In the genomic region with DNA sequence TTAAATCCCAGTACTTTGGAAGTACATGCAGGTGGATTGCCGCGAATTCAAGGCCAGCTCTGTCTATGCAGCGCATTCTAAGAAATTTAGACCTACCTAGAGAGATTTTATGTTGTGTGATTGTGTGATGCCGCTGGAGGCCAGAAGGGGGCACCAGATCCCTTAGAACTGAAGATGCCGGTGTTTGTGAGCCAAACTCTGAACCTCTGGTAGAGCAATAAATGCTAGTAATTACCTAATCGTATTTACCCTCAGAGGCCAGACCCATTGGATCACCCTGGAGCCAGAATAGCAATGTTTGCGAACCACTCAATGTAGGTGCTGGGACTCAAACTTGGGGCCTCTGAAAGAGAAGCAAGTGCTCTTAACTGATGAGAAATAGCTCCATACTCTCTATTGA, we compare ENCODE assay signal across 9 mouse cellular contexts. TPM values are rescaled to one million over a fixed set of nuclear protein-coding genes. Genes with fewer than 3 reads are reported as not detected.
DNase-seq lines count a peak whose midpoint lies in the region; ATAC-seq and TF ChIP-seq lines count a peak whose summit lies in the region.
"Had no signal": no experiment of that assay in that cellular context is flagged by ENCODE, and none has a peak within 500 bp of the region (broad histone marks: within the 10 kb centered on the region; RNA-seq: fewer than 3 reads in every experiment).

No protein-coding gene starts in this region.

- no peak overlapping the region for H3K4me2 ChIP-seq in heart, embryonic 12.5 days
- H3K4me2 ChIP-seq in midbrain, postnatal 0 days (ENCODE audit: low read depth, low read length, poor library complexity, severe bottlenecking), result no peak overlapping the region
- H3K4me2 ChIP-seq: midbrain, embryonic 12.5 days had no signal

- TF ChIP-seq POLR2A in heart, adult 2 months (IDR thresholded peaks at IDR 0.05; ENCODE audit: insufficient read depth, low read depth, low read length), result no peak

- H3K27me3 ChIP-seq in heart, adult 2 months (ENCODE audit: control insufficient read depth, insufficient read depth, low read length), result no peaks in the 10 kb centered on the region
- no peaks in the 10 kb centered on the region for H3K27me3 ChIP-seq in heart, embryonic 12.5 days (replicated peaks)
- H3K27me3 ChIP-seq in midbrain, postnatal 0 days (ENCODE audit: insufficient read depth, low read length), result no peaks in the 10 kb centered on the region
- H3K27me3 ChIP-seq: midbrain, embryonic 12.5 days had no signal

- peak; percentile 95 for TF ChIP-seq CTCF in heart, adult 2 months (IDR thresholded peaks at IDR 0.05)
- peak; percentile 80 for TF ChIP-seq CTCF in midbrain, postnatal 0 days (IDR thresholded peaks at IDR 0.05)

- no peaks in the 10 kb centered on the region for H3K79me2 ChIP-seq in heart, adult 2 months (replicated peaks; ENCODE audit: control insufficient read depth, insufficient read depth, low read length)

- no peak overlapping the region for H3K27ac ChIP-seq in heart, adult 2 months
- no peak overlapping the region for H3K27ac ChIP-seq in heart, embryonic 12.5 days (ENCODE audit: poor library complexity, severe bottlenecking)
- no peak overlapping the region for H3K27ac ChIP-seq in midbrain, postnatal 0 days (ENCODE audit: low read depth, low read length)
- H3K27ac ChIP-seq: midbrain, embryonic 12.5 days had no signal

- H3K9me3 ChIP-seq in heart, embryonic 12.5 days (replicated peaks), result no peaks in the 10 kb centered on the region
- no peaks in the 10 kb centered on the region for H3K9me3 ChIP-seq in midbrain, postnatal 0 days (ENCODE audit: low read length)
- H3K9me3 ChIP-seq: midbrain, embryonic 12.5 days had no signal

- 0 out of 2 replicates have a peak, but pooled peaks have one; percentile 46 for TF ChIP-seq EP300 in heart, adult 2 months (IDR thresholded peaks at IDR 0.05; ENCODE audit: insufficient read depth, low read depth, low read length)

- DNase-seq in heart, adult 2 months, result peak; percentile 72 to 85
- DNase-seq in adrenal gland, adult (ENCODE audit: inconsistent age in 2 of 2, low spot score in 1 of 2), result peak; percentile 75 to 93
- DNase-seq in embryo, embryonic 10.5 days (ENCODE audit: low spot score), result peak; percentile 85
- peak; percentile 78 to 81 for DNase-seq in heart, postnatal 14 days
- DNase-seq in left cerebral cortex, adult 8-10 months (ENCODE audit: low spot score in 2 of 2), result peak; percentile 33 to 76
- DNase-seq in midbrain, postnatal 0 days (ENCODE audit: low spot score), result peak; percentile 66
- peak; percentile 61 to 74 for DNase-seq in spleen, postnatal 36 days (ENCODE audit: low spot score in 2 of 2)

- intact Hi-C loops in heart, adult 2 months (cut with DNase I), result loop anchor here (2.0 kb wide), 1 partner anchor 37 kb away; no protein-coding TSS in a partner anchor
- intact Hi-C loops in heart, postnatal 14 days (cut with DNase I), result loop anchor here (5.0 kb wide), 1 partner anchor 45 kb away; a partner anchor contains a TSS

- H3K4me1 ChIP-seq in heart, adult 2 months (ENCODE audit: control insufficient read depth, insufficient read depth, low read length), result no peaks in the 10 kb centered on the region; the same call in 1 of the 2 replicates
- H3K4me1 ChIP-seq in heart, embryonic 12.5 days (replicated peaks), result no peaks in the 10 kb centered on the region
- no peaks in the 10 kb centered on the region for H3K4me1 ChIP-seq in midbrain, postnatal 0 days (ENCODE audit: insufficient read depth, low read length)
- H3K4me1 ChIP-seq: midbrain, embryonic 12.5 days had no signal

- WGBS in heart, adult 2 months, result 22% methylated on average over 7 of the region's 7 CpGs
- 25% methylated on average over 7 of the region's 7 CpGs for WGBS in heart, embryonic 12.5 days
- WGBS in midbrain, postnatal 0 days, result 27% methylated on average over 7 of the region's 7 CpGs

- H3K9ac ChIP-seq in heart, adult 2 months (ENCODE audit: low read depth, low read length), result no peak overlapping the region
- no peak overlapping the region for H3K9ac ChIP-seq in heart, embryonic 12.5 days
- H3K9ac ChIP-seq in midbrain, postnatal 0 days (replicated peaks; ENCODE audit: low read length, poor library complexity, severe bottlenecking), result no peak overlapping the region
- H3K9ac ChIP-seq: midbrain, embryonic 12.5 days had no signal

- ATAC-seq in heart, embryonic 12.5 days (ENCODE audit: insufficient number of reproducible peaks, low FRiP score), result no peak
- ATAC-seq in midbrain, postnatal 0 days (ENCODE audit: low FRiP score), result no peak

- no peak overlapping the region for H3K4me3 ChIP-seq in heart, adult 2 months
- no peak overlapping the region for H3K4me3 ChIP-seq in heart, embryonic 12.5 days
- no peak overlapping the region for H3K4me3 ChIP-seq in midbrain, postnatal 0 days (ENCODE audit: low read depth, low read length)
- H3K4me3 ChIP-seq: midbrain, embryonic 12.5 days had no signal

- no peaks in the 10 kb centered on the region for H3K36me3 ChIP-seq in heart, adult 2 months (ENCODE audit: control insufficient read depth, insufficient read depth, low read length)
- H3K36me3 ChIP-seq in heart, embryonic 12.5 days, result no peaks in the 10 kb centered on the region
- no peaks in the 10 kb centered on the region for H3K36me3 ChIP-seq in midbrain, postnatal 0 days (ENCODE audit: insufficient read depth, low read length)
- H3K36me3 ChIP-seq: midbrain, embryonic 12.5 days had no signal

RNA-seq across cellular contexts. Expression of a gene that starts 11.4 kb away (rescaled TPM):
- 10 to 100 TPM; 69.3 to 78.8 TPM for total RNA-seq in heart, adult 2 months (2021)
- polyA plus RNA-seq in heart, adult 2 months (2012; rRNA removed), result 85.6 and 112 TPM in 2 replicates
- polyA plus RNA-seq in heart, embryonic 12.5 days (2016; fragmentation: Nextera tagmentation; extraction: Ambion mirVana), result 111 and 112 TPM in 2 replicates
- total RNA-seq in heart, postnatal 14 days (2021), result 10 to 100 TPM; 71.0 to 75.5 TPM
- total RNA-seq in left cerebral cortex, adult 8-10 months (2022), result 10 to 100 TPM; 16.5 to 23.2 (median 18.5) TPM
- 6.0 and 11.6 TPM in 2 replicates for total RNA-seq in midbrain, postnatal 0 days (2014; rRNA removed)
- 23.7 and 24.8 TPM in 2 replicates for polyA plus RNA-seq in midbrain, postnatal 0 days (2015; fragmentation: Nextera tagmentation; extraction: Ambion mirVana)

RNA-seq across cellular contexts. Expression of a gene that starts 12.2 kb away (rescaled TPM):
- total RNA-seq in heart, adult 2 months (2021), result 10 to 100 TPM; 30.4 to 32.5 TPM
- 19.3 and 26.1 TPM in 2 replicates for polyA plus RNA-seq in heart, adult 2 months (2012; rRNA removed)
- 33.8 and 38.7 TPM in 2 replicates for polyA plus RNA-seq in heart, embryonic 12.5 days (2016; fragmentation: Nextera tagmentation; extraction: Ambion mirVana)
- 10 to 100 TPM; 29.8 to 32.5 TPM for total RNA-seq in heart, postnatal 14 days (2021)
- 10 to 100 TPM; 20.3 to 24.7 (median 23.5) TPM for total RNA-seq in left cerebral cortex, adult 8-10 months (2022)
- total RNA-seq in midbrain, postnatal 0 days (2014; rRNA removed), result 18.8 and 19.0 TPM in 2 replicates
- 10.7 and 11.0 TPM in 2 replicates for polyA plus RNA-seq in midbrain, postnatal 0 days (2015; fragmentation: Nextera tagmentation; extraction: Ambion mirVana)

RNA-seq across cellular contexts. Expression of a gene that starts 21.6 kb away (rescaled TPM):
- total RNA-seq in heart, adult 2 months (2021), result 10 to 100 TPM; 49.3 to 58.3 TPM
- 99.6 and 116 TPM in 2 replicates for polyA plus RNA-seq in heart, adult 2 months (2012; rRNA removed)
- 48.3 and 52.1 TPM in 2 replicates for polyA plus RNA-seq in heart, embryonic 12.5 days (2016; fragmentation: Nextera tagmentation; extraction: Ambion mirVana)
- 10 to 100 TPM; 48.8 to 54.0 TPM for total RNA-seq in heart, postnatal 14 days (2021)
- total RNA-seq in left cerebral cortex, adult 8-10 months (2022), result 1 to 10 TPM; 4.4 to 8.6 (median 6.9) TPM
- 6.5 and 19.3 TPM in 2 replicates for total RNA-seq in midbrain, postnatal 0 days (2014; rRNA removed)
- polyA plus RNA-seq in midbrain, postnatal 0 days (2015; fragmentation: Nextera tagmentation; extraction: Ambion mirVana), result 14.4 and 14.5 TPM in 2 replicates

RNA-seq across cellular contexts. Expression of a gene that starts 35.1 kb away (rescaled TPM):
- 10 to 100 TPM; 36.0 to 40.7 TPM for total RNA-seq in heart, adult 2 months (2021)
- 44.0 and 56.6 TPM in 2 replicates for polyA plus RNA-seq in heart, adult 2 months (2012; rRNA removed)
- polyA plus RNA-seq in heart, embryonic 12.5 days (2016; fragmentation: Nextera tagmentation; extraction: Ambion mirVana), result 90.0 and 92.9 TPM in 2 replicates
- total RNA-seq in heart, postnatal 14 days (2021), result 10 to 100 TPM; 45.5 to 46.5 TPM
- total RNA-seq in left cerebral cortex, adult 8-10 months (2022), result 10 to 100 TPM; 76.4 to 85.1 (median 81.5) TPM
- total RNA-seq in midbrain, postnatal 0 days (2014; rRNA removed), result 64.5 and 87.3 TPM in 2 replicates
- polyA plus RNA-seq in midbrain, postnatal 0 days (2015; fragmentation: Nextera tagmentation; extraction: Ambion mirVana), result 120 and 131 TPM in 2 replicates

RNA-seq across cellular contexts. Expression of a gene that starts 37.5 kb away (rescaled TPM):
- total RNA-seq in heart, adult 2 months (2021), result 100 to 1,000 TPM; 129 to 151 TPM
- 93.0 and 162 TPM in 2 replicates for polyA plus RNA-seq in heart, adult 2 months (2012; rRNA removed)
- 313 and 317 TPM in 2 replicates for polyA plus RNA-seq in heart, embryonic 12.5 days (2016; fragmentation: Nextera tagmentation; extraction: Ambion mirVana)
- 100 to 1,000 TPM; 186 to 202 TPM for total RNA-seq in heart, postnatal 14 days (2021)
- total RNA-seq in left cerebral cortex, adult 8-10 months (2022), result 100 to 1,000 TPM; 148 to 178 (median 163) TPM
- 120 and 150 TPM in 2 replicates for total RNA-seq in midbrain, postnatal 0 days (2014; rRNA removed)
- 279 and 298 TPM in 2 replicates for polyA plus RNA-seq in midbrain, postnatal 0 days (2015; fragmentation: Nextera tagmentation; extraction: Ambion mirVana)
